Mouse (Mus musculus) stomach, postnatal 0 days (tissue): ENCODE measurements around the gene Plppr3.

Experiments
- CTCF ChIP-seq: IDR thresholded peaks from 2 replicates; pipeline ENCODE4 v1.5.1; 2016; ENCODE audit warnings: antibody characterized with exemption, low read depth, mild to moderate bottlenecking, moderate library complexity
- EP300 ChIP-seq: optimal IDR thresholded peaks from 2 replicates; pipeline ENCODE3; 2016; ENCODE audit warnings: antibody characterized with exemption

- TF ChIP-seq CTCF (no peak), EP300 (no peak)
Measured at GRCm38 (mm10) chr10:79890670-79891069, 16.2 kb upstream of the Plppr3 start, which contains the start of gene Cfd.
